Mouse (Mus musculus): Measurements from ENCODE around the gene Hyou1. TPM values are rescaled to one million over a fixed set of nuclear protein-coding genes. Genes with fewer than 3 reads are reported as not detected.
"Not testable (repeated sequence)": the region's sequence is repeated elsewhere in the genome, so short reads cannot be mapped to it uniquely, and the experiment has no call there.

The Hyou1 gene
- polyA plus RNA-seq, 1 experiment from 2014 or later: 30.6 TPM

DNA sequence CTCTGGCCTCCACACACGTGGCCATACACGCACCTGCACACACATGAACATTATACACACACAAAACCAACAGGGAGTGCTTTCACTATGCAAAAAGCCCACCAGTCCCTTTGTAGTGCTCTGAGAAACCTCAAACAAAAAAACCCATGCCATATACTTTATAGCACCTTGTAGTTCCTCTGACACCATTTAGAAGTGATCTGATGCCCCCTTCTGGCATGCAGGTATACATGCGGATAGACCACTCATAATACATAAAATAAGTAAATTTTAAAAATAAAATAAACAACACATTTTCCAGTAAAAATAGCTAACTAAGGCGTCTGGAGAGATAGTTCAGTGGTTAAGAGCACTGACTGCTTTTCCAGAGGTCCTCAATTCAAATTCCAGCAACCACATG lies 22.1 kb upstream of the Hyou1 start:
- peaks cover 7% of the 10 kb centered on the region; the same call in 1 of the 2 replicates for H3K4me1 ChIP-seq
- no peak for ATAC-seq (ENCODE audit: insufficient read depth, low FRiP score, low read depth)
- peaks cover 60% of the 10 kb centered on the region for H3K36me3 ChIP-seq
- 71% methylated on average over 4 of the region's 4 CpGs for WGBS
- H3K4me3 ChIP-seq (replicated peaks): no peak overlapping the region
- no peak overlapping the region for H3K27ac ChIP-seq
- H3K9ac ChIP-seq: no peak overlapping the region
- H3K27me3 ChIP-seq (replicated peaks): no peaks in the 10 kb centered on the region
- no peak overlapping the region for H3K4me2 ChIP-seq
- H3K9me3 ChIP-seq: no peaks in the 10 kb centered on the region

DNA sequence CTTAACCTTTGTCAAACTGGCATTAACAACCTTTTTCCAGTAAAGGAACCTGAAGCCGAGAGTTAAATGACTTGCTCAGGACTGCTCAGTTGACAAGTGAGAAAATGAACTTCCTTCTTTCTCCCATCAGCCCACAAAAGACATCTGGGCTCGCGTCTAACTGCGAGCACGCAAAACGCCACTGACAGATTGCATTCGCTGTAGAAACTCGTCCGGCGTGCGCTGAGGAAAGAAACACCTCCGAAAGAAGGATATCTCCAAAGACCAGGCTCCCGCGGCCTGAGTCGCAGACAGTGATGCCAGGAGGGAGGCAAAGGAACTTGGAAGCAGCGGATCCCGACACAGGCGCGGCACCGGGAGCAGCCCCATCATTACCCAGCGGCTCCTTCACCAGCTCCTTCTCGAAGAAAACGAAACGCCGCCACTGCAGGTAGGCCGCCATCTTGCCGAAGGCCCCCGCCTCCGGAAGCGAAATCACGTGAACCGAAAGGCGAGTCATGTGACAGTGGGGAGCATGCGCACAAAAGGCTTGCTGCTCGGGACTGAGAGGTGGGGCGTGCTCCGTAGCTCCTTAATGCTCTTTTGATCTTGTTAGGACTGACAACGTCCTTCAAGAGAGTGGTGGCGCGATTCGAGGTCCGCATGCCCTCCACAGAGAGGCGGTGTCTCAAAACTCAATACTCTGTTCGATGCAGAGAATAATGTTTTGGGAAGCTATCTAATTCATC lies 17.9 kb upstream of the Hyou1 start, which contains the start of gene Vps11:
Gene Vps11 (minus strand): TSS at position 481 of the 728 bp plus-strand sequence.
- H3K4me1 ChIP-seq: peaks cover 7% of the 10 kb centered on the region; the same call in 1 of the 2 replicates

GRCm38 (mm10) chr9:44361931-44362330 lies 17.4 kb upstream of the Hyou1 start:
- H3K9ac ChIP-seq; ATAC-seq (ENCODE audit: insufficient read depth, low FRiP score, low read depth); H3K27me3 ChIP-seq (replicated peaks); H3K9me3 ChIP-seq; H3K4me1 ChIP-seq: not testable (repeated sequence)
- WGBS: 37% methylated on average over 4 of the region's 4 CpGs
- Histone ChIP-seq H3K4me3 (replicated peaks) (peak overlapping the region; percentile 94), H3K27ac (peak overlapping the region; percentile 74), H3K4me2 (peak overlapping the region; percentile 68), H3K36me3 (peaks cover 15% of the 10 kb centered on the region)

More for the DNA sequence above, 17.9 kb upstream of the Hyou1 start, which contains the start of gene Vps11:
- peak within 1 kb of the TSS; percentile 68 for H3K4me2 ChIP-seq
- WGBS: 1% methylated on average over 44 of the region's 44 CpGs
- peak; percentile 90 for ATAC-seq (ENCODE audit: insufficient read depth, low FRiP score, low read depth)
- no peaks in the 10 kb centered on the region for H3K9me3 ChIP-seq
- H3K9ac ChIP-seq: peak within 1 kb of the TSS; percentile 84
- peak within 1 kb of the TSS; percentile 74 for H3K27ac ChIP-seq
- H3K4me3 ChIP-seq (replicated peaks): peak within 1 kb of the TSS; percentile 94
- H3K27me3 ChIP-seq (replicated peaks): no peaks in the 10 kb centered on the region
- peaks cover 20% of the 10 kb centered on the region for H3K36me3 ChIP-seq

DNA sequence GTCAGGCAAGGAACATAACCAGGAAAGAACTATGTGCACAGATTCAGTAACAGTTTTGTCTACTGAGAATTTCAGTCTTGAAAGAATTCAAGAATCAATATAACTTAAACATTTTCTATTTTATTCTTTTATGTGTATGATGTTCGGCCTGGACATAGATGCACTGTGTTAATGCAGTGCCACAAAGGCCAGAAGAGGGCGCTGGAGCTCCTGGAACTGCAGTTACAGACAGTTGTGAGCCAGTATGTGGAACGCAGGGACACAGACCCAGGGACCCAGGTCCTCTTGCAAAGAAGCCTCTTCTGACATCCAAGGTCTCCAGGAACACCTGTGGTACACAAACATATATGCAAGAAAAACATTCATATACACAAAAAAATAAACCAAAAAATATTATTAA lies 14.8 kb upstream of the Hyou1 start:
- WGBS: 59% methylated on average over 3 of the region's 3 CpGs
- H3K27me3 ChIP-seq (replicated peaks): no peaks in the 10 kb centered on the region

DNA sequence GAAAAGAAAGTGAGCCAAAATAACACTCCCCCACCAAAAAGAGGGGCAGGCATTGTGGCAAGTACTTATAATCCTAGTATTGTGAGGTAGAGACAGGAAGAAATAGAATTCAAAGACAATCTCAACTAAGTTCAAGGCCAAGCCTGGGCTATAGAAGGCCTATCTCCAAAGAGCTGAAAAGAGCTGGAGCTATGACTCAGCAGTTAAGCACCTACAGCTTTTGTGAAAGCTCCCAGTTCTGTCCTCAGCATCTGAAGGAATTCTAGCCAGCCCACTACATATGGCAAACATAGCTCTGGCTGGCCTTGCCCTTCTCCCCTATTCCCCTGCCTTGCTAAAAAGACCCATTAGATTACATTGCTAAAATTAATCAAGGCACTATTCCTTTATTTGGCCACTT lies 5.9 kb upstream of the Hyou1 start:
- H3K27me3 ChIP-seq (replicated peaks): no peaks in the 10 kb centered on the region
- no peak overlapping the region for H3K4me2 ChIP-seq
- H3K9ac ChIP-seq: no peak overlapping the region
- no peak for ATAC-seq (ENCODE audit: insufficient read depth, low FRiP score, low read depth)
- H3K4me1 ChIP-seq: no peaks in the 10 kb centered on the region
- H3K4me3 ChIP-seq (replicated peaks): no peak overlapping the region
- H3K9me3 ChIP-seq: no peaks in the 10 kb centered on the region
- no peaks in the 10 kb centered on the region for H3K36me3 ChIP-seq
- no peak overlapping the region for H3K27ac ChIP-seq

More for the DNA sequence above, 14.8 kb upstream of the Hyou1 start:
- Histone ChIP-seq H3K9me3 (no peaks in the 10 kb centered on the region), H3K4me3 (replicated peaks) (no peak overlapping the region), H3K4me2 (no peak overlapping the region), H3K27ac (no peak overlapping the region), H3K4me1 (peaks cover 7% of the 10 kb centered on the region; the same call in 1 of the 2 replicates), H3K36me3 (peaks cover under 1% of the 10 kb centered on the region; the same call in 1 of the 2 replicates), H3K9ac (no peak overlapping the region)
- ATAC-seq (ENCODE audit: insufficient read depth, low FRiP score, low read depth): no peak

DNA sequence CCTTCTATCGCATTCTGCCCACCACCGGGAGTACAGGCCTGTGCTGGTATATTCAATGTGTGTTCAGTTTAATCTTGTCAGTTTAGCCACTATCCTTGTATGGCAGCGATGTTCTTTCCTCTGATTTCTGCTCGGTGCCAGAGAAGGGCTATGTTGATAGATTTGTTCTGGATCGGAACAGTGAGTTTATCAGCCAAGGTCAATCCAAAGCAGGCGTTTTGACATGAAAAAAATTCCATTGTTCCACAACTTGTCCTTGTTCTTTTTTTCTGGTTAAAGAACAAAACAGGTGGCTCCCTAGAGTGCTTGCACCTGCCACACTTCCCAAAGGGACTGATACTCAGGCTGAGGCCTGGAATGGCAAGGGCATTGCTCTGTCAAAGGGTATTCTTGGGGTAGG lies 3.1 kb upstream of the Hyou1 start:
- 83% methylated on average over 6 of the region's 6 CpGs for WGBS
- H3K9me3 ChIP-seq: no peaks in the 10 kb centered on the region
- no peak for ATAC-seq (ENCODE audit: insufficient read depth, low FRiP score, low read depth)
- no peak overlapping the region for H3K4me2 ChIP-seq
- peaks cover 11% of the 10 kb centered on the region; the same call in 1 of the 2 replicates for H3K4me1 ChIP-seq
- H3K9ac ChIP-seq: no peak overlapping the region
- no peaks in the 10 kb centered on the region for H3K27me3 ChIP-seq (replicated peaks)
- no peak overlapping the region for H3K27ac ChIP-seq
- no peak overlapping the region for H3K4me3 ChIP-seq (replicated peaks)
- peaks cover under 1% of the 10 kb centered on the region; the same call in 1 of the 2 replicates for H3K36me3 ChIP-seq

- Histone ChIP-seq H3K36me3 (peaks cover 13% of the 10 kb centered on the region), H3K4me1 (peaks cover 14% of the 10 kb centered on the region; the same call in 1 of the 2 replicates)
- 84% methylated on average over 2 of the region's 2 CpGs for WGBS
- not testable (repeated sequence) for H3K4me2 ChIP-seq; H3K9ac ChIP-seq; H3K9me3 ChIP-seq; H3K4me3 ChIP-seq (replicated peaks); ATAC-seq (ENCODE audit: insufficient read depth, low FRiP score, low read depth); H3K27me3 ChIP-seq (replicated peaks); H3K27ac ChIP-seq
Measured at GRCm38 (mm10) chr9:44377335-44377734, 2.0 kb upstream of the Hyou1 start.

DNA sequence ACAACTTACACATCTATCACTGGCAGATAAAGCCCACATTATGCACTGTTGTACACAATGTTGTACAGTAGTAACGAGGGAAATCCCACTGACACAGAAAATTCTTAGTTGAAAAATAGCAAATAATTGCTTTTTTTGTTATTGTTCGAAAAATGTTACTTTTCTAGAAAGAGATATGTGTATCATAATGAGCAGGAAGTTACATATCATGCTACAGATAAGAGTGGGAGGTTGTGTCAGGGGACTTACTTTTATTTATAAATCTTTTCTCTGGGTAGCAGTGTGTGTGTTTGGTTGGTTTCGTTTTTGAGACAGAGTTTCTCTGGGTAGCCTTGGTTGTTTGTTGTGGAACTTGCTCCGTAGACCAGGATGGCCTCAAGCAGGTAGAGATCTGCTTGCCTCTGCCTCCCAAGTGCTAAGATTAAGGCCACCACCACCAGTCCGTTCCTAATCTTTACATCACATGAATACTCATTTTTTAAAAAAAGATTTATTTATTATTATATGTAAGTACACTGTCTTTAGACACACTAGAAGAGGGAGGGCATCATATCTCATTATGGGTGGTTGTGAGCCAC lies 1.0 kb upstream of the Hyou1 start:
- Histone ChIP-seq H3K9me3 (no peaks in the 10 kb centered on the region), H3K4me1 (peaks cover 14% of the 10 kb centered on the region; the same call in 1 of the 2 replicates), H3K27ac (peak overlapping the region; percentile 83), H3K9ac (peak overlapping the region; percentile 56; the same call in 1 of the 2 replicates), H3K27me3 (replicated peaks) (no peaks in the 10 kb centered on the region), H3K4me3 (replicated peaks) (peak overlapping the region; percentile 78), H3K4me2 (peak overlapping the region; percentile 66), H3K36me3 (peaks cover 22% of the 10 kb centered on the region)
- 77% methylated on average over 5 of the region's 5 CpGs for WGBS
- no peak for ATAC-seq (ENCODE audit: insufficient read depth, low FRiP score, low read depth)

DNA sequence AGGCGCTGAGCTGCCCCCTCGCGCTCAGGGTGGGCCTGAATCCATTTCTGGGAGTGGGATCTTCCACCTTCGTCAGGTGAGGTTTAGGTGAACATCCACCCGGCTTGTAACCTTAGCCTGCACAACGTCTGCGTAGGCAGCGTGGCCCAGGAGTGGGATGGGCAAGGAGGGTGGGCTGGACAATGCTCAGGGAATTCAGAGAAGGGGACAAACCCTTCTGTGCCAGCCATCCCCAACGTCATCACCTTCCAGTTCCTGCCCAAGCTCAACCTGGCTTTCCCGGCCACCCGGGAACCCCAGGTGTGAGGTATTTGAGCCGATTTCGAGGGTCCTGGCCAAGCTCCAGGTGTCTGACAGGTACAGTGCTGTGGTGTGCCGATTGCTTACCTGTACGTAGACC lies 572 bp downstream of the Hyou1 start:
- H3K4me2 ChIP-seq: peak overlapping the region; percentile 80
- no peak for ATAC-seq (ENCODE audit: insufficient read depth, low FRiP score, low read depth)
- H3K4me1 ChIP-seq: peaks cover 14% of the 10 kb centered on the region; the same call in 1 of the 2 replicates
- no peaks in the 10 kb centered on the region for H3K9me3 ChIP-seq
- peaks cover 38% of the 10 kb centered on the region for H3K36me3 ChIP-seq
- H3K9ac ChIP-seq: peak overlapping the region; percentile 86
- no peaks in the 10 kb centered on the region for H3K27me3 ChIP-seq (replicated peaks)
- 3% methylated on average over 15 of the region's 15 CpGs for WGBS
- H3K4me3 ChIP-seq (replicated peaks): peak overlapping the region; percentile 78
- peak overlapping the region; percentile 78 for H3K27ac ChIP-seq

GRCm38 (mm10) chr9:44384596-44384995 lies 5.3 kb downstream of the Hyou1 start:
- Histone ChIP-seq H3K9ac (no peak overlapping the region), H3K4me3 (replicated peaks) (no peak overlapping the region), H3K9me3 (no peaks in the 10 kb centered on the region), H3K36me3 (peaks cover 79% of the 10 kb centered on the region), H3K27me3 (replicated peaks) (no peaks in the 10 kb centered on the region), H3K27ac (no peak overlapping the region), H3K4me2 (no peak overlapping the region), H3K4me1 (peaks cover 14% of the 10 kb centered on the region; the same call in 1 of the 2 replicates)
- no peak for ATAC-seq (ENCODE audit: insufficient read depth, low FRiP score, low read depth)
- 88% methylated on average over 13 of the region's 13 CpGs for WGBS

GRCm38 (mm10) chr9:44387221-44387620 lies 7.9 kb downstream of the Hyou1 start:
- ATAC-seq (ENCODE audit: insufficient read depth, low FRiP score, low read depth): no peak
- H3K4me1 ChIP-seq: no peaks in the 10 kb centered on the region
- H3K9ac ChIP-seq: no peak overlapping the region
- no peaks in the 10 kb centered on the region for H3K27me3 ChIP-seq (replicated peaks)
- H3K4me3 ChIP-seq (replicated peaks): no peak overlapping the region
- H3K36me3 ChIP-seq: peaks cover 80% of the 10 kb centered on the region
- no peak overlapping the region for H3K4me2 ChIP-seq
- no peak overlapping the region for H3K27ac ChIP-seq
- no peaks in the 10 kb centered on the region for H3K9me3 ChIP-seq
- WGBS: 77% methylated on average over 3 of the region's 3 CpGs

DNA sequence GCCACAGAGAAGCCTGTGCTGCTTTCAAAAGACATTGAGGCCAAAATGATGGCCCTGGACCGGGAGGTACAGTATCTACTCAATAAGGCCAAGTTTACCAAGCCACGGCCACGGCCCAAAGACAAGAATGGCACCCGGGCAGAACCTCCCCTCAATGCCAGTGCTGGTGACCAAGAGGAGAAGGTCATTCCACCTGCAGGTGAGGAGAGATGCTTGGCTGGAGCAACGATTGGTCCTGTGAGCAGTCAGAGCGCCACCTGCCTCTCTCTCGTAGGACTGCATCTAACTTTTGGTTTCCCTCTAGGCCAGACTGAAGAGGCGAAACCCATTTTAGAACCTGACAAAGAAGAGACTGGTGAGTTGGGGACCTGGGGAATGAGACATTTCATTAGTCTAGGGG lies 10.0 kb downstream of the Hyou1 start:
- Histone ChIP-seq H3K4me2 (no peak overlapping the region), H3K4me1 (no peaks in the 10 kb centered on the region), H3K9ac (no peak overlapping the region), H3K4me3 (replicated peaks) (no peak overlapping the region), H3K27me3 (replicated peaks) (no peaks in the 10 kb centered on the region), H3K27ac (no peak overlapping the region), H3K9me3 (no peaks in the 10 kb centered on the region), H3K36me3 (peaks cover 59% of the 10 kb centered on the region)
- ATAC-seq (ENCODE audit: insufficient read depth, low FRiP score, low read depth): no peak
- 64% methylated on average over 8 of the region's 8 CpGs for WGBS

All from stomach, embryonic 15.5 days (tissue).